Mouse (Mus musculus) cerebellum, adult 2 months (tissue): ENCODE results near the gene Tenm2.

ENCODE experiments used
- CTCF ChIP-seq: fragments of 200-500 bp; IDR thresholded peaks from 2 replicates; pipeline ENCODE4 v1.5.1; 2011; ENCODE audit warnings: low read depth, mild to moderate bottlenecking, control low read depth, low read length, moderate library complexity, borderline replicate concordance; ENCODE audit not compliant: insufficient read depth
- POLR2A ChIP-seq: fragments of 200-500 bp; IDR thresholded peaks from 2 replicates; pipeline ENCODE4 v1.6.1; 2011; ENCODE audit warnings: low read length, control low read depth, borderline replicate concordance; ENCODE audit not compliant: insufficient read depth

GRCm38 (mm10) chr11:36990895-36991294, 244.9 kb downstream of the Tenm2 start:
- TF ChIP-seq CTCF: no peak
- TF ChIP-seq POLR2A: no peak
